Mouse (Mus musculus) cortical plate, adult 2 months (tissue): ENCODE data around the gene Arid2. TPM values are rescaled to one million over a fixed set of nuclear protein-coding genes. Genes with fewer than 3 reads are reported as not detected.

ENCODE experiments used
- H3K27ac ChIP-seq: fragments of 200-500 bp; 2 replicates; pipeline ENCODE4 v1.5.1; 2012; ENCODE audit warnings: low read length, control low read depth, inconsistent platforms; ENCODE audit not compliant: insufficient read depth
- H3K4me1 ChIP-seq: fragments of 200-500 bp; 2 replicates; pipeline ENCODE4 v1.6.1; 2011; ENCODE audit warnings: low read length; ENCODE audit not compliant: control insufficient read depth, insufficient read depth
- H3K4me3 ChIP-seq: fragments of 200-500 bp; 2 replicates; pipeline ENCODE4 v1.5.1; 2011; ENCODE audit warnings: mild to moderate bottlenecking, low read length, control low read depth; ENCODE audit not compliant: insufficient read depth
- CTCF ChIP-seq: fragments of 200-500 bp; IDR thresholded peaks from 2 replicates; pipeline ENCODE4 v1.5.1; 2011; ENCODE audit warnings: mild to moderate bottlenecking, control low read depth, low read length; ENCODE audit not compliant: insufficient read depth; ENCODE audit errors: extremely low read depth
- POLR2A ChIP-seq: fragments of 200-500 bp; IDR thresholded peaks from 2 replicates; pipeline ENCODE4 v1.6.1; 2011; ENCODE audit warnings: mild to moderate bottlenecking, low read length, control low read depth; ENCODE audit not compliant: insufficient read depth; ENCODE audit errors: extremely low read depth
- polyA plus RNA-seq: library from polyadenylated mRNA; depleted of rRNA; stranded (reverse); fragments of >200 nt; gene quantifications from 2 replicates; pipeline ENCODE4 v1.2.3, GENCODE M21; 2012

Gene Arid2
- polyA plus RNA-seq, 1 experiment, result 13.3 TPM

GRCm38 (mm10) chr15:96284711-96285322 is 2.5 kb upstream of the Arid2 start:
- Histone ChIP-seq H3K27ac (peak overlapping the region; percentile 96), H3K4me3 (peak overlapping the region; percentile 67), H3K4me1 (peaks cover 9% of the 10 kb centered on the region; the same call in 1 of the 2 replicates)
- TF ChIP-seq POLR2A (peak; percentile 15; the same call in 1 of the 2 replicates), CTCF (no peak)

- Histone ChIP-seq H3K4me1 (peaks cover 8% of the 10 kb centered on the region; the same call in 1 of the 2 replicates), H3K4me3 (peak overlapping the region; percentile 67), H3K27ac (peak overlapping the region; percentile 100)
- TF ChIP-seq POLR2A (0 out of 2 replicates have a peak, but pooled peaks have one; percentile 23), CTCF (no peak)
Measured at GRCm38 (mm10) chr15:96285323-96286014, 1.8 kb upstream of the Arid2 start.

GRCm38 (mm10) chr15:96286015-96286934 is 1.0 kb upstream of the Arid2 start:
- H3K4me3 ChIP-seq, result peak overlapping the region; percentile 67
- TF ChIP-seq POLR2A (peak; percentile 37; the same call in 1 of the 2 replicates), CTCF (no peak)
- peaks cover 7% of the 10 kb centered on the region; the same call in 1 of the 2 replicates for H3K4me1 ChIP-seq
- peak overlapping the region; percentile 100 for H3K27ac ChIP-seq

GRCm38 (mm10) chr15:96286935-96287292 is 404 bp upstream of the Arid2 start:
- Histone ChIP-seq H3K4me1 (peaks cover 5% of the 10 kb centered on the region; the same call in 1 of the 2 replicates), H3K4me3 (peak overlapping the region; percentile 67), H3K27ac (no peak overlapping the region; the same call in 1 of the 2 replicates)
- TF ChIP-seq CTCF (no peak), POLR2A (no peak; the same call in 1 of the 2 replicates)

- peak overlapping the region; percentile 67 for H3K4me3 ChIP-seq
- peak overlapping the region; percentile 99 for H3K27ac ChIP-seq
- H3K4me1 ChIP-seq, result peaks cover 3% of the 10 kb centered on the region; the same call in 1 of the 2 replicates
- TF ChIP-seq CTCF, result no peak
- TF ChIP-seq POLR2A, result no peak
Measured at GRCm38 (mm10) chr15:96287976-96288835, 888 bp downstream of the Arid2 start.

- H3K4me3 ChIP-seq, result peak overlapping the region; percentile 67
- no peak for TF ChIP-seq CTCF
- no peak for TF ChIP-seq POLR2A
- peak overlapping the region; percentile 95 for H3K27ac ChIP-seq
- peaks cover 3% of the 10 kb centered on the region; the same call in 1 of the 2 replicates for H3K4me1 ChIP-seq
Measured at GRCm38 (mm10) chr15:96288836-96289390, 1.6 kb downstream of the Arid2 start.

- H3K4me1 ChIP-seq, result peaks cover 3% of the 10 kb centered on the region; the same call in 1 of the 2 replicates
- TF ChIP-seq POLR2A (no peak), CTCF (no peak)
- H3K27ac ChIP-seq, result no peak overlapping the region
- no peak overlapping the region for H3K4me3 ChIP-seq
Measured at GRCm38 (mm10) chr15:96290001-96290400, 2.7 kb downstream of the Arid2 start.

- no peak overlapping the region for H3K27ac ChIP-seq
- no peak overlapping the region for H3K4me3 ChIP-seq
- TF ChIP-seq CTCF (no peak), POLR2A (no peak)
- peaks cover 3% of the 10 kb centered on the region; the same call in 1 of the 2 replicates for H3K4me1 ChIP-seq
Measured at GRCm38 (mm10) chr15:96293444-96293843, 6.1 kb downstream of the Arid2 start.
